Mouse (Mus musculus): ENCODE data around the gene Clcnkb. TPM values are rescaled to one million over a fixed set of nuclear protein-coding genes. Genes with fewer than 3 reads are reported as not detected.

Clcnkb gene
- total and polyA plus RNA-seq, 3 experiments = 0.08 to 0.51 (median 0.24) TPM

GRCm38 (mm10) chr4:141367997-141368791 lies 47.6 kb downstream of the Clcnkb start, which contains the start of gene Fam131c:
Gene Fam131c, plus strand, starts transcription at chr4:141368220.
- peak within 1 kb of the TSS; percentile 58 for H3K4me2 ChIP-seq (ENCODE audit: insufficient read depth, low read depth, poor library complexity, severe bottlenecking)
- no peak for DNase-seq (ENCODE audit: extremely low read depth)
- in situ Hi-C loops (cut with MboI; ENCODE audit: low pct_ligation_motif_present, low pct_unique_long_range_greater_than_20kb, low sequenced_read_pairs) (loop anchor here (10.0 kb wide), 1 partner anchor 223 kb away; the partner anchor contains the start of gene Fbxo42), dilution Hi-C loops (cut with MboI; ENCODE audit: extremely low pct_ligation_motif_present, extremely low pct_unique_long_range_greater_than_20kb, low sequenced_read_pairs) (no loop called here)
- no peak within 1 kb of the TSS for H3K4me3 ChIP-seq (replicated peaks in 1 of 3; ENCODE audit: low read depth in 2 of 3, low read length in 2 of 3, poor library complexity in 1 of 3)
- no peak within 1 kb of the TSS for H3K27ac ChIP-seq (ENCODE audit: insufficient read depth, low read depth)
- no peaks in the 10 kb centered on the region for H3K79me2 ChIP-seq (replicated peaks; ENCODE audit: control insufficient read depth, extremely low read depth, insufficient read depth, poor library complexity, severe bottlenecking)
- peaks cover 2 to 3% of the 10 kb centered on the region in 2 experiments; a peak in 3 of 4 replicates for H3K4me1 ChIP-seq (ENCODE audit: control insufficient read depth in 1 of 2, insufficient read depth in 2 of 2)
- no peaks in the 10 kb centered on the region for H3K9me3 ChIP-seq (replicated peaks; ENCODE audit: low read length)
- no peak within 1 kb of the TSS for H3K9ac ChIP-seq (ENCODE audit: insufficient read depth, low read depth)
- no peaks in the 10 kb centered on the region for H3K36me3 ChIP-seq (replicated peaks in 1 of 2; ENCODE audit: control insufficient read depth in 1 of 2, insufficient read depth in 1 of 2, low read length in 1 of 2)
- peaks cover 92% of the 10 kb centered on the region for H3K27me3 ChIP-seq (replicated peaks)
- TF ChIP-seq EP300 (IDR thresholded peaks at IDR 0.05; ENCODE audit: low read length) (no peak), ZMIZ1 (IDR thresholded peaks at IDR 0.05; ENCODE audit: low read depth, low read length) (no peak), SIN3A (IDR thresholded peaks at IDR 0.05; ENCODE audit: low read length) (no peak)

GRCm38 (mm10) chr4:141365876-141366275 lies 49.9 kb downstream of the Clcnkb start:
- no peaks in the 10 kb centered on the region for H3K36me3 ChIP-seq (replicated peaks in 1 of 2; ENCODE audit: control insufficient read depth in 1 of 2, insufficient read depth in 1 of 2, low read length in 1 of 2)
- no peaks in the 10 kb centered on the region for H3K79me2 ChIP-seq (replicated peaks; ENCODE audit: control insufficient read depth, extremely low read depth, insufficient read depth, poor library complexity, severe bottlenecking)
- no peak overlapping the region for H3K27ac ChIP-seq (ENCODE audit: insufficient read depth, low read depth)
- in situ Hi-C loops (cut with MboI; ENCODE audit: low pct_ligation_motif_present, low pct_unique_long_range_greater_than_20kb, low sequenced_read_pairs) = loop anchor here (10.0 kb wide), 1 partner anchor 221 kb away; the partner anchor contains the start of gene Fbxo42
- dilution Hi-C loops (cut with MboI; ENCODE audit: extremely low pct_ligation_motif_present, extremely low pct_unique_long_range_greater_than_20kb, low sequenced_read_pairs) = no loop called here
- H3K9me3 ChIP-seq (replicated peaks; ENCODE audit: low read length) = no peaks in the 10 kb centered on the region
- no peak overlapping the region for H3K4me3 ChIP-seq (replicated peaks in 1 of 3; ENCODE audit: low read depth in 2 of 3, low read length in 2 of 3, poor library complexity in 1 of 3)
- H3K4me2 ChIP-seq (ENCODE audit: insufficient read depth, low read depth, poor library complexity, severe bottlenecking) = no peak overlapping the region
- TF ChIP-seq TBP (conservative IDR thresholded peaks at IDR 0.05; ENCODE audit: low read depth, low read length) (no peak), KAT2A (IDR thresholded peaks at IDR 0.05; ENCODE audit: insufficient replicate concordance, low read length) (no peak), USF2 (conservative IDR thresholded peaks at IDR 0.05; ENCODE audit: low read depth, low read length) (no peak), MAX (IDR thresholded peaks at IDR 0.05; ENCODE audit: low read length) (no peak), SIN3A (IDR thresholded peaks at IDR 0.05; ENCODE audit: low read length) (no peak), MEF2A (IDR thresholded peaks at IDR 0.05; ENCODE audit: borderline replicate concordance, low read depth, low read length) (no peak), CHD1 (IDR thresholded peaks at IDR 0.05; ENCODE audit: low read depth, low read length) (no peak)
- peaks cover 6 to 7% of the 10 kb centered on the region in 2 experiments; a peak in 3 of 4 replicates for H3K4me1 ChIP-seq (ENCODE audit: control insufficient read depth in 1 of 2, insufficient read depth in 2 of 2)
- no peak overlapping the region for H3K9ac ChIP-seq (ENCODE audit: insufficient read depth, low read depth)
- peaks cover 90% of the 10 kb centered on the region for H3K27me3 ChIP-seq (replicated peaks)
- no peak for DNase-seq (ENCODE audit: extremely low read depth)

GRCm38 (mm10) chr4:141365126-141365525 lies 50.7 kb downstream of the Clcnkb start:
- TF ChIP-seq GABPA (IDR thresholded peaks at IDR 0.05; ENCODE audit: insufficient replicate concordance, low read depth, low read length) (no peak), E2F4 (IDR thresholded peaks at IDR 0.05; ENCODE audit: insufficient replicate concordance, low read depth, low read length) (no peak), NELFE (IDR thresholded peaks at IDR 0.05; ENCODE audit: low read depth, low read length) (no peak), POLR2A (IDR thresholded peaks at IDR 0.05; ENCODE audit: low read depth, low read length) (no peak), SIN3A (IDR thresholded peaks at IDR 0.05; ENCODE audit: low read length) (no peak), MXI1 (IDR thresholded peaks at IDR 0.05; ENCODE audit: low read depth, low read length) (no peak), MEF2A (IDR thresholded peaks at IDR 0.05; ENCODE audit: borderline replicate concordance, low read depth, low read length) (no peak), ETS1 (conservative IDR thresholded peaks at IDR 0.05; ENCODE audit: low read depth, low read length) (no peak), ZNF384 (IDR thresholded peaks at IDR 0.05; ENCODE audit: low read depth, low read length) (no peak), BHLHE40 (IDR thresholded peaks at IDR 0.05; ENCODE audit: low read depth, low read length) (no peak), HCFC1 (IDR thresholded peaks at IDR 0.05; ENCODE audit: low read depth, low read length) (no peak), USF2 (conservative IDR thresholded peaks at IDR 0.05; ENCODE audit: low read depth, low read length) (no peak), CHD1 (IDR thresholded peaks at IDR 0.05; ENCODE audit: low read depth, low read length) (no peak), IRF4 (IDR thresholded peaks at IDR 0.05; ENCODE audit: low read depth, low read length) (no peak), MYC (IDR thresholded peaks at IDR 0.05; ENCODE audit: low read depth, low read length) (no peak), NRF1 (IDR thresholded peaks at IDR 0.05; ENCODE audit: low read depth, low read length) (no peak), ZMIZ1 (IDR thresholded peaks at IDR 0.05; ENCODE audit: low read depth, low read length) (no peak), JUN (IDR thresholded peaks at IDR 0.05; ENCODE audit: insufficient read depth, low read depth, low read length) (no peak)
- in situ Hi-C loops (cut with MboI; ENCODE audit: low pct_ligation_motif_present, low pct_unique_long_range_greater_than_20kb, low sequenced_read_pairs) (loop anchor here (10.0 kb wide), 1 partner anchor 220 kb away; the partner anchor contains the start of gene Fbxo42), dilution Hi-C loops (cut with MboI; ENCODE audit: extremely low pct_ligation_motif_present, extremely low pct_unique_long_range_greater_than_20kb, low sequenced_read_pairs) (no loop called here)
- Histone ChIP-seq H3K4me1 (ENCODE audit: control insufficient read depth in 1 of 2, insufficient read depth in 2 of 2) (peaks cover 6 to 7% of the 10 kb centered on the region in 2 experiments; a peak in 3 of 4 replicates), H3K4me3 (replicated peaks in 1 of 3; ENCODE audit: low read depth in 2 of 3, low read length in 2 of 3, poor library complexity in 1 of 3) (no peak overlapping the region), H3K79me2 (replicated peaks; ENCODE audit: control insufficient read depth, extremely low read depth, insufficient read depth, poor library complexity, severe bottlenecking) (no peaks in the 10 kb centered on the region), H3K9ac (ENCODE audit: insufficient read depth, low read depth) (no peak overlapping the region), H3K9me3 (replicated peaks; ENCODE audit: low read length) (no peaks in the 10 kb centered on the region), H3K36me3 (replicated peaks in 1 of 2; ENCODE audit: control insufficient read depth in 1 of 2, insufficient read depth in 1 of 2, low read length in 1 of 2) (no peaks in the 10 kb centered on the region), H3K4me2 (ENCODE audit: insufficient read depth, low read depth, poor library complexity, severe bottlenecking) (no peak overlapping the region), H3K27ac (ENCODE audit: insufficient read depth, low read depth) (no peak overlapping the region), H3K27me3 (replicated peaks) (peaks cover 90% of the 10 kb centered on the region)
- DNase-seq (ENCODE audit: extremely low read depth) = no peak

Data from CH12.LX (cell line).